ENCODE assay signal across 10 mouse cellular contexts in the genomic region with DNA sequence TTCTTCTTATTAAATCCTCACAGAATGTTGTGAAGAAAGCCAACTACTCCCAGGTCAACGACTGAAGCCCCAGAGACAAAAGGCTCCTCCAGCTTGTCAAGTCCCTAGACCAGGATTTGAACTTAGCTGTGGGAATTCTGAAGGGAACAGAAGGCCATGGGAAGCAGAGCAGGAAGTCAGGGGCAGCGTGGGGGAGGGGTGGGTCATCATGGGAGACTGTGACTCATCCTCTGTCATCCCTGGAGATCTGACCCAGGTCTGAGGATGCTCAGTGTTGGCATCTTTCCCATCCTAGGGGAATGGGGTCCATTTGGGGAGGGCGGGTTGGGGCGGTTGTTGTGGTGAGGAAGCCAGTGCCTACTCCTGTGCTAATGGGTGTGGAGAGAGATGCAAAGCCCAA. TPM values are rescaled to one million over a fixed set of nuclear protein-coding genes. Genes with fewer than 3 reads are reported as not detected.
DNase-seq lines count a peak whose midpoint lies in the region; ATAC-seq and TF ChIP-seq lines count a peak whose summit lies in the region.
"Had no signal": no experiment of that assay in that cellular context is flagged by ENCODE, and none has a peak within 500 bp of the region (broad histone marks: within the 10 kb centered on the region; RNA-seq: fewer than 3 reads in every experiment).

No protein-coding gene starts in this region.

- H3K9ac ChIP-seq in kidney, postnatal 0 days (ENCODE audit: low read depth, low read length), result peak overlapping the region; percentile 57
- peak overlapping the region; percentile 32; the same call in 1 of the 2 replicates for H3K9ac ChIP-seq in heart, postnatal 0 days (replicated peaks; ENCODE audit: low read depth, low read length)
- peak overlapping the region; percentile 65 for H3K9ac ChIP-seq in midbrain, embryonic 13.5 days (replicated peaks)

- peak overlapping the region; percentile 63 for H3K4me2 ChIP-seq in kidney, postnatal 0 days (ENCODE audit: low read length)
- peak overlapping the region; percentile 61 for H3K4me2 ChIP-seq in heart, postnatal 0 days (ENCODE audit: low read depth, low read length)
- peak overlapping the region; percentile 66 for H3K4me2 ChIP-seq in midbrain, embryonic 13.5 days (replicated peaks)

- no peak for ATAC-seq in kidney, postnatal 0 days (replicated peaks; ENCODE audit: low FRiP score, low read depth)
- no peak for ATAC-seq in heart, postnatal 0 days (ENCODE audit: insufficient read depth, low read depth)
- no peak for ATAC-seq in midbrain, embryonic 13.5 days

- no peaks in the 10 kb centered on the region for H3K9me3 ChIP-seq in kidney, postnatal 0 days (replicated peaks; ENCODE audit: low read length)
- H3K9me3 ChIP-seq in heart, postnatal 0 days (replicated peaks; ENCODE audit: control insufficient read depth, low read length), result no peaks in the 10 kb centered on the region
- H3K9me3 ChIP-seq in midbrain, embryonic 13.5 days, result no peaks in the 10 kb centered on the region

- H3K27ac ChIP-seq in kidney, postnatal 0 days, result 0 out of 2 replicates have a peak overlapping the region, but pooled peaks have one; percentile 36
- peak overlapping the region; percentile 91 for H3K27ac ChIP-seq in cortical plate, adult 2 months (ENCODE audit: insufficient read depth, low read length)
- peak overlapping the region; percentile 49; the same call in 1 of the 2 replicates for H3K27ac ChIP-seq in heart, postnatal 0 days (ENCODE audit: low read depth)
- H3K27ac ChIP-seq in midbrain, embryonic 13.5 days, result no peak overlapping the region

- H3K27me3 ChIP-seq in kidney, postnatal 0 days (ENCODE audit: insufficient read depth, low read length), result no peaks in the 10 kb centered on the region
- H3K27me3 ChIP-seq in heart, postnatal 0 days (ENCODE audit: control insufficient read depth, insufficient read depth, low read length), result no peaks in the 10 kb centered on the region
- H3K27me3 ChIP-seq in midbrain, embryonic 13.5 days, result 0 out of 2 replicates have a peak, but pooled peaks cover 2% of the 10 kb centered on the region

- TF ChIP-seq EP300 in heart, postnatal 0 days (IDR thresholded peaks at IDR 0.05; ENCODE audit: low read depth), result no peak

- WGBS in kidney, postnatal 0 days, result 39% methylated on average over 4 of the region's 4 CpGs
- 34% methylated on average over 4 of the region's 4 CpGs for WGBS in heart, postnatal 0 days
- 29% methylated on average over 4 of the region's 4 CpGs for WGBS in midbrain, embryonic 13.5 days

- no peak for DNase-seq in kidney, postnatal 0 days (ENCODE audit: low spot score)
- DNase-seq in kidney, adult 11 months, result no peak
- no peak for DNase-seq in heart, postnatal 0 days (ENCODE audit: low spot score)
- DNase-seq in right cerebral cortex, adult 2 months (ENCODE audit: low spot score in 2 of 2), result no peak
- no peak for DNase-seq in spleen, adult 12 weeks (ENCODE audit: low spot score)
- DNase-seq in spleen, postnatal 36 days (ENCODE audit: low spot score in 2 of 2), result no peak
- DNase-seq: cerebellum, adult 8-10 months had no signal

- no peak for TF ChIP-seq POLR2A in cortical plate, adult 2 months (IDR thresholded peaks at IDR 0.05; ENCODE audit: extremely low read depth, insufficient read depth, low read length)

- H3K4me1 ChIP-seq in kidney, postnatal 0 days (replicated peaks; ENCODE audit: insufficient read depth, low read length), result peaks cover 23% of the 10 kb centered on the region
- peaks cover 2% of the 10 kb centered on the region for H3K4me1 ChIP-seq in cortical plate, adult 2 months (ENCODE audit: control insufficient read depth, insufficient read depth, low read length)
- peaks cover 28% of the 10 kb centered on the region for H3K4me1 ChIP-seq in heart, postnatal 0 days (ENCODE audit: control insufficient read depth, insufficient read depth)
- H3K4me1 ChIP-seq in midbrain, embryonic 13.5 days (replicated peaks), result peaks cover 43% of the 10 kb centered on the region

- H3K4me3 ChIP-seq in kidney, postnatal 0 days (replicated peaks; ENCODE audit: low read depth, low read length), result no peak overlapping the region
- peak overlapping the region; percentile 73 for H3K4me3 ChIP-seq in cortical plate, adult 2 months (ENCODE audit: insufficient read depth, low read length)
- no peak overlapping the region; the same call in 1 of the 2 replicates for H3K4me3 ChIP-seq in heart, postnatal 0 days (ENCODE audit: low read depth, low read length)
- no peak overlapping the region; the same call in 1 of the 2 replicates for H3K4me3 ChIP-seq in midbrain, embryonic 13.5 days (replicated peaks)

- 0 out of 2 replicates have a peak, but pooled peaks cover 4% of the 10 kb centered on the region for H3K36me3 ChIP-seq in kidney, postnatal 0 days (ENCODE audit: insufficient read depth, low read length)
- H3K36me3 ChIP-seq in heart, postnatal 0 days (replicated peaks; ENCODE audit: control insufficient read depth, insufficient read depth, low read length), result no peaks in the 10 kb centered on the region
- H3K36me3 ChIP-seq in midbrain, embryonic 13.5 days, result 0 out of 2 replicates have a peak, but pooled peaks cover under 1% of the 10 kb centered on the region

- no peak for TF ChIP-seq CTCF in kidney, postnatal 0 days (IDR thresholded peaks at IDR 0.05; ENCODE audit: low read depth)
- no peak for TF ChIP-seq CTCF in cortical plate, adult 2 months (IDR thresholded peaks at IDR 0.05; ENCODE audit: extremely low read depth, insufficient read depth, low read length)
- no peak for TF ChIP-seq CTCF in heart, postnatal 0 days (IDR thresholded peaks at IDR 0.05; ENCODE audit: low read depth)

RNA-seq across cellular contexts. Expression of a gene that starts 6.4 kb away (rescaled TPM):
- 38.5 and 40.3 TPM in 2 replicates for polyA plus RNA-seq in kidney, postnatal 0 days (2015; fragmentation: Nextera tagmentation; extraction: Ambion mirVana)
- 163 and 169 TPM in 2 replicates for polyA plus RNA-seq in cortical plate, adult 2 months (2012; rRNA removed)
- total RNA-seq in heart, postnatal 0 days (2014; rRNA removed; ENCODE audit: low replicate concordance), result 40.0 and 45.9 TPM in 2 replicates
- 12.5 and 13.0 TPM in 2 replicates for polyA plus RNA-seq in heart, postnatal 0 days (2015; fragmentation: Nextera tagmentation; extraction: Ambion mirVana)
- 16.5 and 18.8 TPM in 2 replicates for polyA plus RNA-seq in midbrain, embryonic 13.5 days (2015; fragmentation: Nextera tagmentation; extraction: Ambion mirVana)
- total RNA-seq: neutrophil, adult 5-6 weeks had no signal

RNA-seq across cellular contexts. Expression of a gene that starts 14.6 kb away (rescaled TPM):
- polyA plus RNA-seq in kidney, postnatal 0 days (2015; fragmentation: Nextera tagmentation; extraction: Ambion mirVana), result 3.5 and 4.2 TPM in 2 replicates
- 29.0 and 34.1 TPM in 2 replicates for polyA plus RNA-seq in cortical plate, adult 2 months (2012; rRNA removed)
- total RNA-seq in heart, postnatal 0 days (2014; rRNA removed; ENCODE audit: low replicate concordance), result 1.4 and 5.5 TPM in 2 replicates
- polyA plus RNA-seq in heart, postnatal 0 days (2015; fragmentation: Nextera tagmentation; extraction: Ambion mirVana), result 0.96 and 1.1 TPM in 2 replicates
- polyA plus RNA-seq in midbrain, embryonic 13.5 days (2015; fragmentation: Nextera tagmentation; extraction: Ambion mirVana), result 16.1 and 19.2 TPM in 2 replicates
- total RNA-seq: neutrophil, adult 5-6 weeks had no signal

RNA-seq across cellular contexts. Expression of a gene that starts 14.6 kb away (rescaled TPM):
- polyA plus RNA-seq in kidney, postnatal 0 days (2015; fragmentation: Nextera tagmentation; extraction: Ambion mirVana), result 1.3 and 1.6 TPM in 2 replicates
- polyA plus RNA-seq in cortical plate, adult 2 months (2012; rRNA removed), result 29.7 and 31.4 TPM in 2 replicates
- 2.0 TPM in 1 of 2 replicates, not detected in the other for total RNA-seq in heart, postnatal 0 days (2014; rRNA removed; ENCODE audit: low replicate concordance)
- 0.20 and 0.45 TPM in 2 replicates for polyA plus RNA-seq in heart, postnatal 0 days (2015; fragmentation: Nextera tagmentation; extraction: Ambion mirVana)
- 3.0 and 3.3 TPM in 2 replicates for polyA plus RNA-seq in midbrain, embryonic 13.5 days (2015; fragmentation: Nextera tagmentation; extraction: Ambion mirVana)
- total RNA-seq: neutrophil, adult 5-6 weeks had no signal

RNA-seq across cellular contexts. Expression of a gene that starts 16.4 kb away (rescaled TPM):
- 14.5 and 16.2 TPM in 2 replicates for polyA plus RNA-seq in kidney, postnatal 0 days (2015; fragmentation: Nextera tagmentation; extraction: Ambion mirVana)
- 23.2 and 25.5 TPM in 2 replicates for polyA plus RNA-seq in cortical plate, adult 2 months (2012; rRNA removed)
- 8.9 and 11.6 TPM in 2 replicates for total RNA-seq in heart, postnatal 0 days (2014; rRNA removed; ENCODE audit: low replicate concordance)
- 5.5 and 6.8 TPM in 2 replicates for polyA plus RNA-seq in heart, postnatal 0 days (2015; fragmentation: Nextera tagmentation; extraction: Ambion mirVana)
- 12.1 and 14.9 TPM in 2 replicates for polyA plus RNA-seq in midbrain, embryonic 13.5 days (2015; fragmentation: Nextera tagmentation; extraction: Ambion mirVana)

RNA-seq across cellular contexts. Expression of a gene that starts 20.3 kb away (rescaled TPM):
- 108 and 115 TPM in 2 replicates for polyA plus RNA-seq in kidney, postnatal 0 days (2015; fragmentation: Nextera tagmentation; extraction: Ambion mirVana)
- polyA plus RNA-seq in cortical plate, adult 2 months (2012; rRNA removed), result 74.4 and 78.5 TPM in 2 replicates
- 151 and 186 TPM in 2 replicates for total RNA-seq in heart, postnatal 0 days (2014; rRNA removed; ENCODE audit: low replicate concordance)
- 97.5 and 98.1 TPM in 2 replicates for polyA plus RNA-seq in heart, postnatal 0 days (2015; fragmentation: Nextera tagmentation; extraction: Ambion mirVana)
- 228 and 253 TPM in 2 replicates for polyA plus RNA-seq in midbrain, embryonic 13.5 days (2015; fragmentation: Nextera tagmentation; extraction: Ambion mirVana)
